Mouse (Mus musculus) stomach, embryonic 14.5 days (tissue): ENCODE measurements around the gene Syne1. TPM values are rescaled to one million over a fixed set of nuclear protein-coding genes. Genes with fewer than 3 reads are reported as not detected.

Experiments
- ATAC-seq: fragments of 200-750 bp; cut with Nextera tagmentation; 2 replicates; pipeline ENCODE4 v1.8.0; 2017; ENCODE audit warnings: low read depth, moderate TSS enrichment; ENCODE audit not compliant: insufficient number of reproducible peaks, insufficient read depth, low FRiP score
- H3K27ac ChIP-seq: fragments of 300-500 bp; sonication (generic); 2 replicates; pipeline ENCODE4 v1.5.1; 2014; ENCODE audit warnings: mild to moderate bottlenecking, low read length, moderate library complexity, mixed read lengths
- H3K27me3 ChIP-seq: fragments of 300-500 bp; sonication (generic); 2 replicates; pipeline ENCODE4 v1.6.1; 2014; ENCODE audit warnings: low read length, control low read depth, mixed read lengths; ENCODE audit not compliant: control insufficient read depth, insufficient read depth
- H3K36me3 ChIP-seq: fragments of 300-500 bp; sonication (generic); 2 replicates; pipeline ENCODE4 v1.6.1; 2014; ENCODE audit warnings: mild to moderate bottlenecking, control low read depth, low read length, moderate library complexity, mixed read lengths; ENCODE audit not compliant: control insufficient read depth, insufficient read depth
- H3K4me1 ChIP-seq: fragments of 300-500 bp; sonication (generic); 2 replicates; pipeline ENCODE4 v1.6.1; 2014; ENCODE audit warnings: low read length, control low read depth, mixed read lengths; ENCODE audit not compliant: control insufficient read depth, insufficient read depth
- H3K4me2 ChIP-seq: fragments of 300-500 bp; sonication (generic); replicated peaks from 2 replicates; pipeline ENCODE4 v1.6.1; 2014; ENCODE audit warnings: low read depth, low read length, control low read depth
- H3K4me3 ChIP-seq: fragments of 300-500 bp; sonication (generic); 2 replicates; pipeline ENCODE4 v1.5.1; 2014; ENCODE audit warnings: low read depth, low read length, control low read depth
- H3K9ac ChIP-seq: fragments of 300-500 bp; sonication (generic); replicated peaks from 2 replicates; pipeline ENCODE4 v1.6.1; 2014; ENCODE audit warnings: low read depth, mild to moderate bottlenecking, control low read depth, low read length, moderate library complexity, mixed read lengths
- H3K9me3 ChIP-seq: fragments of 300-500 bp; sonication (generic); 2 replicates; pipeline ENCODE4 v1.6.1; 2016; ENCODE audit warnings: low read depth, low read length, control low read depth; ENCODE audit not compliant: control insufficient read depth
- WGBS: fragments of 180-500 bp; shearing (Covaris S2); extraction: QIAGEN DNeasy Blood & Tissue Kit; methylation state at CpG from one replicate; pipeline ENCODE4 v1.1.7; 2014; 5-methylcytosine and 5-hydroxymethylcytosine counted together
- polyA plus RNA-seq: library from polyadenylated mRNA; unstranded; fragments of >200 nt; fragmentation: Nextera tagmentation; extraction: Ambion mirVana; gene quantifications from 2 replicates; pipeline ENCODE4 v1.2.1, GENCODE M21; 2014

Gene Syne1
- polyA plus RNA-seq, 1 experiment from 2014 or later = 19.9 TPM

DNA sequence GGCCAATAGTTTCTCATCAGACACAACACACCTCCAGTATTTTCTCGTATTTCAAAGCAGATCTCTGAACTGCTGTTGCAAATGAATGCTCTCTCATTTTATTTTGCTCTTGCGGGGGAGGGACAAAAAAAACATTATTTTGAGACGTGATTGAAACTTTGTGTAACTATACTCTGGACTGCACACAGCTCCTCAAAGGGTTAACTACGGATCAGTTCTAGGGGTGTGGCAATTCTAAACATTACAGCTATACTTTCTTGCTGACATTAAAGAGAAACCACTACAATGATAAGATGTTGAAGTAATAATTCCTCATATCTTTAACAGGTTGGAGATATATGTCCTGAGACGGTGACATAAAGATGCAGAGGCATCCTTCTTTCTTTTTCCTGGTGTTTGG lies 356.0 kb downstream of the Syne1 start:
- Histone ChIP-seq H3K4me2 (no peak overlapping the region), H3K27ac (no peak overlapping the region), H3K4me1 (no peaks in the 10 kb centered on the region), H3K27me3 (no peaks in the 10 kb centered on the region), H3K9ac (no peak overlapping the region), H3K4me3 (no peak overlapping the region), H3K36me3 (peaks cover 5% of the 10 kb centered on the region; the same call in 1 of the 2 replicates), H3K9me3 (no peaks in the 10 kb centered on the region)
- WGBS = 61% methylated on average over 5 of the region's 5 CpGs
- no peak for ATAC-seq

GRCm38 (mm10) chr10:5194671-5195234 lies 356.5 kb downstream of the Syne1 start:
- Histone ChIP-seq H3K36me3 (peaks cover 5% of the 10 kb centered on the region; the same call in 1 of the 2 replicates), H3K9me3 (no peaks in the 10 kb centered on the region), H3K4me1 (no peaks in the 10 kb centered on the region), H3K27me3 (no peaks in the 10 kb centered on the region), H3K4me2 (peak overlapping the region; percentile 36), H3K27ac (no peak overlapping the region), H3K9ac (no peak overlapping the region), H3K4me3 (peak overlapping the region; percentile 28)
- WGBS = under 1% methylated on average over 13 of the region's 13 CpGs
- peak; percentile 94 for ATAC-seq

DNA sequence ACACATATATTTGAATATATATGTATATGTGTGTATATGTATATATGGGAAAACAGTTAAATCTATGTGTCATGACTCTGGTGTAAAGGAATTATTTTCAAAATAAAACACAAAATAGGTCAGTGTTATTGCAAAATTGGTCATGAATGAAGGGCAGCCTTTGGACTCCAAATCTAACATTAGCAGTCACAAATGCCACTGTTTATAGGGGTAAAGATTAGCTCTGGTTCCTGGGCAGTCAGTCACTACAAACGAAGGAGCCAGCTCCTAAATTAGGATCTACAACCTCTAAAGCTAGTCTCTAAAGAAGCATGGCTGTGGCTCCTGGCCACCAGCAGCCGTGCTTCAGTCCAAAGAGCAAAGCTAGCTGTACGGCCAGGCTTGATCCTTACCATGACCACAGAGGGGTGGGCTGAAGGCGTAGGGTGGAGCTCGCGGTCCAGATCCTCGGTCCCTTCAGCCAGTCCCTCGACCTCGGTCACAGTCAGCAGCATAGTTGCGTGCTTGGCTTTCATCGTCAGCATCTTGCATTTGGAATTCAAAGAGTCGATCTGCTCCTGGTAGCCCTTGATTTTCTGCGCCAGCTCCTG lies 357.1 kb downstream of the Syne1 start:
- peak overlapping the region; percentile 36 for H3K4me2 ChIP-seq

DNA sequence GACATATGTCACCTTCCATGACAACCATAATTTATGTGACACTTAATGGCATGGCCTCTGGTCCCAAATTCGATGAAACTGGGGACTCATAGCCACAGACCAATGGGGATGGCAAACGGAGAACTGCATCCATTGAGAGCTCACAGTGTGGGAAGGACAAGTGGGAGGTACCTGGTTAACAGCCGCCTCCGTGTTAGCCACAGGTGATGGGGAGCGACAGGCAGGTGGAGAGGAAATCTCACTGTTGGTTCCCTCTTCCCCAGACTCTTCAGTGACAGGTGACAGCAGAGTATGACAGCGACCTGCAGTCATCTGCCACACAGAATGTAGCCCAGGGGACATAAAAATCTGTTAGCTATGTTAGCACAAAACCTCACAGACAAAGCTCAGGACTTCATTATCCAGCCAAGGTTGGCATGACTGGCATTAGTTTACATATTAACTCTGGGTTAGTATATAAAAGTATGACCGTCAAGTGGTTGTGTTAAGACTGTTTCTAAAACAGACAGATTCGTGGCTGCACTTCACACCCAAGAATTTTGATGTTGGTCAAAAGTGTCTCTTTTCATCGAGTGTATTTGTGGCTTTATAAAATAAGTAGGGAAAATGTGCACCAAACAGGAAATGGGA lies 358.3 kb downstream of the Syne1 start:
- no peak overlapping the region for H3K27ac ChIP-seq
- no peak overlapping the region for H3K4me3 ChIP-seq
- no peak overlapping the region for H3K4me2 ChIP-seq
- no peak for ATAC-seq
- H3K27me3 ChIP-seq = no peaks in the 10 kb centered on the region
- WGBS = 79% methylated on average over 9 of the region's 9 CpGs
- no peaks in the 10 kb centered on the region for H3K9me3 ChIP-seq
- no peak overlapping the region for H3K9ac ChIP-seq
- no peaks in the 10 kb centered on the region for H3K4me1 ChIP-seq
- peaks cover 5% of the 10 kb centered on the region for H3K36me3 ChIP-seq

More for the DNA sequence above, 357.1 kb downstream of the Syne1 start:
- Histone ChIP-seq H3K9me3 (no peaks in the 10 kb centered on the region), H3K27me3 (no peaks in the 10 kb centered on the region), H3K36me3 (peaks cover 5% of the 10 kb centered on the region; the same call in 1 of the 2 replicates), H3K27ac (no peak overlapping the region), H3K9ac (no peak overlapping the region), H3K4me1 (no peaks in the 10 kb centered on the region), H3K4me3 (peak overlapping the region; percentile 28)
- 9% methylated on average over 13 of the region's 13 CpGs for WGBS
- peak; percentile 75 for ATAC-seq

DNA sequence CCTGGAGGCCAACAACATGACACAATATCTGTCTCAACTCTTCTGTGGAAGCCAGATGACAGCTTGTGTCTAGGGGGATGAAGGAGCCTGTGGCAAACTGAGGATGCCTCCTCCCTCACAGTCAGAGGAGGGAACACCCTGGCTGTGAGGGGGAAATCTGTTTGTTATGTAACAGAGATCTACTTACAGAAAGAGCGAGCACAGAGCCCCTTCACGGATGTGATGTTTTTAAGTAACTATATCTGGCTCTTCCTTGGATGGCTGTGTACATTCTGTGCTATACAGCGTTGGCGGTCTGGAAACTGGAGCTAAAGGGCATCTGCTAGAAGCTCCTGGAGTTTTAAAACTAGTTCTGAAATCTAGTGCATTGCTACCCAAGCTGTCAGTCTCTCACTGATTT lies 360.5 kb downstream of the Syne1 start:
- no peaks in the 10 kb centered on the region for H3K4me1 ChIP-seq
- WGBS = 77% methylated on average over 4 of the region's 4 CpGs
- no peak overlapping the region for H3K4me2 ChIP-seq
- no peak overlapping the region for H3K27ac ChIP-seq
- peaks cover 6% of the 10 kb centered on the region for H3K36me3 ChIP-seq
- H3K9me3 ChIP-seq = no peaks in the 10 kb centered on the region
- H3K9ac ChIP-seq = no peak overlapping the region
- H3K27me3 ChIP-seq = no peaks in the 10 kb centered on the region
- H3K4me3 ChIP-seq = no peak overlapping the region
- no peak for ATAC-seq

DNA sequence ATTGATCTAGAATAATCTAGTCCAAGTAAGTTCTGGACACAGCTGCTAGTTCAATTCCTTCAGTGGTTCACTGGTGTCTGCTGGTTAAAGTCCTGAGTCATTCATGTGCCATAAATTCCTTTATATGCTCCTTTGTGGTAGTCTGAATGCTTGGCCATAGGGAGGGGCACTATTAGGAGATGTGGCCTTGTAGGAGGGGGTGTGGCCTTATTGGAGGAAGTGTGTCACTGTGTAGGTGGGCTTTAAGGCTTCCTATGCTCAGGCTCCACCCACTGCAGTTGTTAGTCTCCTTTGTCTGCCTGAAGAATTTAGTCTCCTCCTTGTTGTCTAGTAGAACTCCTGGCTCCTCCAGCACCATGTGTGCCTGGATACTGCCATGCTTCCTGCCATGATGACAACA lies 362.4 kb downstream of the Syne1 start:
- no peak overlapping the region for H3K4me2 ChIP-seq
- H3K27me3 ChIP-seq = no peaks in the 10 kb centered on the region
- H3K9ac ChIP-seq = no peak overlapping the region
- H3K27ac ChIP-seq = no peak overlapping the region
- ATAC-seq = no peak
- H3K36me3 ChIP-seq = peaks cover 14% of the 10 kb centered on the region
- H3K4me1 ChIP-seq = no peaks in the 10 kb centered on the region
- H3K4me3 ChIP-seq = no peak overlapping the region
- H3K9me3 ChIP-seq = no peaks in the 10 kb centered on the region

DNA sequence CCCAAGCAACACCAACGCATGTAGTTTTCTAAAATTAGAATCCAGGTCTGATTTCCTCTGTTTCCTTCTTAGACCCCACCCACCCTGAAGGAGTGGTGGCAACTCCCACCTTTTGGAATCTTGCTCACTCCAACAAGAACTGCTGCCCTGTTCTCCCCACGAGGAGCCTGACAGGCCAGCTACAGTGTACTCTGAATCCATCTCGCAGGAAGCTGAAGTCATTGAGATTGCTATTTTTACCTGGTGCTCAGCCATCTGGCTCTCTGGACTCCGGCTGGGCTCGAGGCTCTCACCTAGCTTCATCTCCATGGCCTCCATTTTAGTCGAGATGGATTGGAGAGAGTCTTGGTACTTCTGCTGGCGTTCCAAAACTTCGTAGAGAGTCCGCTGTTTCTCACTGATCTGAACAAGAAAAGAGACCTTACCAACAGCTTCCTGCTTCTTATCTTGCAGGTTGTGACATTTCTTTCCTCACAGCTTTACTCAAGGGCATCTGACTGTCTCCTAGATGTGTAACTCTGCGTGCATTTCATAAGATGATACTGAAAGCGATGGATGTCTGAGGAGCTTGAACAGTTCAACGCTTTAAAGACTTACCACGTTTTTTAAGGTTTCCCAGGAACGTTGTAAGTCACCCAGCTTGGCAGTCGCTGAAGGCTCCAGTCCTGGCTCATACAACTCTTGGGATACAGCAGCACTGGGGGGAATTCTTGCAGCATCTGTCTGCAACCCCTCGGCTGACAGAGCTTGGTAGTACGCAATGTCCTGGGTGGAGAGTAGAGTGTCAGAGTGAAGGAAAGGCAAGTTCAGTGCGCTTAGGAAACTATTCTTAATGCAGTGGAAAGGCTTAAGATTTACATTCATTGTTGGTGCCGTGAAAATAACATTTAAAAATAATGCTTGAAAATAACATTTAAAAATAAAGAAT lies 365.9 kb downstream of the Syne1 start:
- no peaks in the 10 kb centered on the region for H3K9me3 ChIP-seq
- no peak overlapping the region for H3K4me2 ChIP-seq
- H3K4me3 ChIP-seq = no peak overlapping the region
- no peaks in the 10 kb centered on the region for H3K4me1 ChIP-seq
- peaks cover 15% of the 10 kb centered on the region for H3K36me3 ChIP-seq
- H3K27me3 ChIP-seq = no peaks in the 10 kb centered on the region
- ATAC-seq = no peak
- H3K27ac ChIP-seq = no peak overlapping the region
- H3K9ac ChIP-seq = no peak overlapping the region
- WGBS = 80% methylated on average over 19 of the region's 19 CpGs

- ATAC-seq = no peak
- 91% methylated on average over 4 of the region's 4 CpGs for WGBS
Observed at GRCm38 (mm10) chr10:5181771-5182176, 369.5 kb downstream of the Syne1 start.

More at GRCm38 (mm10) chr10:5181771-5182176, 369.5 kb downstream of the Syne1 start:
- Histone ChIP-seq H3K4me2 (no peak overlapping the region), H3K4me1 (no peaks in the 10 kb centered on the region), H3K27me3 (no peaks in the 10 kb centered on the region), H3K4me3 (no peak overlapping the region), H3K9me3 (no peaks in the 10 kb centered on the region), H3K36me3 (peaks cover 15% of the 10 kb centered on the region), H3K9ac (no peak overlapping the region), H3K27ac (no peak overlapping the region)
